Mouse (Mus musculus) G1E (cell line): ENCODE measurements at regions not wholly inside any gene's neighbourhood (a gene's known extent, or its start where the extent isn't known, plus 50 kb on each side); places are given as distances from the start of the nearest gene placed in this dataset.

ENCODE experiments used
- CTCF ChIP-seq: IDR thresholded peaks from 2 replicates; pipeline ENCODE4 v1.5.1; 2012; ENCODE audit warnings: low read depth, low read length, inconsistent platforms, mixed read lengths
- GATA2 ChIP-seq: IDR thresholded peaks from 2 replicates; pipeline ENCODE4 v1.6.1; 2012; ENCODE audit warnings: low read depth, low read length, inconsistent platforms, borderline replicate concordance
- TAL1 ChIP-seq: conservative IDR thresholded peaks from 2 replicates; pipeline ENCODE4 v1.6.1; 2012; ENCODE audit warnings: low read depth, low read length, inconsistent platforms, mixed read lengths

- TF ChIP-seq GATA2 (no peak), CTCF (no peak), TAL1 (no peak)
These were observed 92.9 kb upstream of the Pfn2 start for GRCm38 (mm10) chr3:57940504-57941381.
